Mouse (Mus musculus) gastrocnemius, postnatal 14 days (tissue): Measurements from ENCODE around the gene Brinp2. TPM values are rescaled to one million over a fixed set of nuclear protein-coding genes. Genes with fewer than 3 reads are reported as not detected.

Experiments
- DNase-seq: peaks from one replicate; pipeline ENCODE4 v3.0.0; 2021; ENCODE audit warnings: mixed read lengths
- intact Hi-C: fragments of 180-260 bp; cut with DNase I; formaldehyde crosslinking; loops from one replicate; pipeline ENCODE4 v1.15.1; 2025; ENCODE audit warnings: low total_unique reads
- long read RNA-seq, 2 experiments: library from polyadenylated mRNA; stranded (forward); transcript quantifications; one replicate each; pipeline ENCODE4 v2.0.0; 2021
- total RNA-seq, 2 experiments: library from RNA; stranded (reverse); gene quantifications; 2 replicates each; pipeline ENCODE4 v1.2.3; 2021

Brinp2 gene
- under 1 TPM; 0.16 to 0.44 TPM for total RNA-seq
- long read RNA-seq, experiment 1 = 0 reads
- long read RNA-seq, experiment 2, full-length matches to known transcripts = 1 of 2 reads
- long read RNA-seq, experiment 2, partial matches to known transcripts = 0 of 2 reads
- long read RNA-seq, experiment 2, other reads (novel, unspliced or antisense) = 1 of 2 reads

- intact Hi-C loops = no loop called here
- DNase-seq = peak; percentile 47
These were observed at the start of gene Brinp2 for GRCm38 (mm10) chr1:158356051-158356461. Gene Brinp2 (minus strand): TSS chr1:158356326.

DNA sequence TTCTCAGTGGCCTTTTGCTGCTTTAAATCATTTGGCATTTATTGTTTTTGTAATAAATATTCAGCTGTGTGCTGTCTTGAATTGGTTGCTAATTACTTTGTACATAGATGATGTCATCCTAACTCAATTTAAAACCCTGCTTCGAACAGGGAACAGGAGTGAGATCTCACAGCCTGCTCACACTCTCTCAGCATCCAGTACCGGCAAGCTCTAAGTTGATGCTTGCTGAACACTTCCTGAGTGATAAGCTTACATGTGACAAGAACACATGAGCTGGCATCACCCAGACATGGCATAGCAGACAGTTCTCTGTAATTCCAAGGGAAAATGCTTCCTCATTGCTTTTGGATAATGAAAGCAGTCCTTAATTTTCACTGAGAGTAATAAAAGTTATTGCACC, 44.8 kb upstream of the Brinp2 start:
- intact Hi-C loops = no loop called here
- no peak for DNase-seq

GRCm38 (mm10) chr1:158397058-158397457, 40.9 kb upstream of the Brinp2 start:
- no peak for DNase-seq
- intact Hi-C loops = no loop called here

- intact Hi-C loops = no loop called here
These were observed 34.6 kb upstream of the Brinp2 start for GRCm38 (mm10) chr1:158390693-158391092.

GRCm38 (mm10) chr1:158388995-158389394, 32.9 kb upstream of the Brinp2 start:
- intact Hi-C loops = no loop called here
- no peak for DNase-seq

More at GRCm38 (mm10) chr1:158390693-158391092, 34.6 kb upstream of the Brinp2 start:
- DNase-seq = no peak

DNA sequence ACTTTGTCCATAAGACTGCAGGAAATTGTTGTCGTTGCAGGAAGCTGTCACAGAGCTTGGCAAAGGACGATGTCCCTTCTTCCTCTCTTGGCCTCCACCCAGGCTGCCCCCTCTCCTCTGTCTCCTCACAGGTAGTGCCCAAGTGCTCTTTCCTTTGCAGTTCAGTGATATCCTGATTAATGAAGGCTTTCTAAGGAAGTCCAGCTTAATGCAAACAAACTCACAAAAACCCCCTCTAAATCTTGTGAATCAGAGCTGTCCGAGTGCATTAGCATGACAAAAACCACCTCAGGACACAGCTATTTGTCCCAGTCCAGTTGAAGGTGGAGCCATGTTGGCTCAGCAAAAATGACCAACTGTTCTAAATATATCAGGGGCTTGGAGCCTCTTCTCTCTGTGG, 30.7 kb upstream of the Brinp2 start:
- intact Hi-C loops = no loop called here
- DNase-seq = no peak

DNA sequence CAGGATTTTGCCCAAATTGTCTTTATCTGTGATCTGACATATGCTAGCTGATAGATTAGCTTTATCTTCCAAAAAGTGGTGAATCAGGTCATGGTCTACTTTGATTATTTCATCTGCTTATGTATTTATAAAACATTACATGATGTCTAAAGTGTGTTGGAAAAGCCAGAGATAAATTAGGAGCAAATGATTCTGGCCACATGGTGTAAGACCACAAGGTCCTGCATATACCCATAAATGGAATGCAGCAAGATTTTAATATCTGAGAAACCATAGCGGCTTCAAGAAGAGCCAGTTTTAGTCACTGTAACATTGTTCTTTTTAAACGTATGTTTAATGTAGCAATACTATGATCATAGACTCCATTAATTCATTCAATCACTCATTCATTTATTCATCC, 29.2 kb upstream of the Brinp2 start:
- intact Hi-C loops = no loop called here
- DNase-seq = no peak

GRCm38 (mm10) chr1:158383210-158383609, 27.1 kb upstream of the Brinp2 start:
- intact Hi-C loops = no loop called here
- no peak for DNase-seq

DNA sequence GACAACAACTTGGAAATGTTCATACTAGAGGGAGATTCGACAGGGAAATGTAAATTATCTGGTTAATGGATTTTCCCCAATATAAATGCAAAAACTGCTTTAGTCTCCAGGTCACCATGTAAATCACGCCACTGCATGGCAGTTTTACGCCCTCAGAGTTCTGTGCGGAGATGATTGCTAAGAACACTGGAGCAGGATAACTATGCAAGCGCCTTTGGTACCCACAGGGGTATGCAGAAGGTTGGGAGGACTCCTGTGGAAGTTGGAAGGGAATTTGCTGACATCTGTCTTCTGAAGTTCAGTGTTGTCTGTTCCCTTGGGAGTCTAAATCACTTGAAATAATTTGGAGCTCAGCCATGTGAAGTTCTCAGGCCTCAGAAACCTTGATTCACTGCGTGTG, 26.2 kb upstream of the Brinp2 start:
- DNase-seq = no peak
- intact Hi-C loops = no loop called here

DNA sequence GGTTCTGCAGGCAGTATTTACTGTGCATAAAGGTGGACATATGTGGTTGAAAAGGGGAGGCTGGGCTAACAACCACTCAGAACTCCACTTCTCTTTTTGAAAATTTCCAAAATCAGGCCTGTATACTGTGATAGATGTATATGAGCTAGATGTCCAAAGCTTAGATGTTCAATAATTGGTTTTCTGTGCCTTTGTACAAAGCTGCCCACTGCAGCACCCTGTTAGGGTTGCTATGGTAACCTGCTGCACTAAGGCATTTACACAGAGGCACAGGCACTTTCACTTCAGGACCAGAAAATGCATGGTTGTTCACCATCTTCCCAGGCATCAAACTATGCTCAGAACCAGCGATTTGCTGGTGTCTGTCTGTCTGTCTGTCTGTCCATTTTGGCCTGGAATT, 8.3 kb upstream of the Brinp2 start:
- intact Hi-C loops = no loop called here
- no peak for DNase-seq

DNA sequence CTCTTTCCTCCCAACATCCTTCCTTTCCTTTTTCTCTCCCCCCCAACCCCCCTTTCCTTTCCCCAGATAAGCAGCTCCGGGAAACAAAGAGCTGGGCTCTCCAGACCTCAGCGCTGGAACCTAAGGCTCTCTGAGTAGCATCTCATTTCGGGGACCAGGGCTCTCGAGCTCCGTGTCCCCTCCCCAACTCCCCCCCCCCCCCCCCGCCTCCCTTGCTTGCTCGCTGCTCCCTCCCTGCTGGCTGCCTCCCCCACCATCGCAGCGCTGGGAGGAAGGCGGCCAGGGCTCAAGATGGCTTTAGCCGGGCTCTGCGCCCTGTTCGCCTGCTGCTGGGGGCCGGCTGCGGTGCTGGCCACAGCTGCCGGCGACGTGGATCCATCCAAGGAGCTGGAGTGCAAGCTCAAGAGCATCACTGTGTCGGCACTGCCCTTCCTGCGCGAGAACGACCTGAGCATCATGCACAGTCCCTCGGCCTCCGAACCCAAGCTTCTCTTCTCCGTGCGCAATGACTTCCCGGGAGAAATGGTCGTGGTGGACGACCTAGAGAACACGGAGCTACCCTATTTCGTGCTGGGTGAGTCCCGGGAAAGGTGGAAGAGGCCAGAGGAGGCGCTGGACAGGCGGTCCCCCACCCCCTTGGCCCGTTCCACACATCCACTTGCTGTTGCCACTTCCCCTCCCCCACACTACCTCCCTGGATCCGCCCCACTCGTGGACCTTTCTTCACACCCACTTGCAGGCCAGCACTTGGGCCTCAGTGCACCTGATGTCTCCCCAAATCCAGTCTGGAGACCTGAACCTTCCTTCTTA, 6.4 kb upstream of the Brinp2 start:
- intact Hi-C loops = no loop called here
- DNase-seq = no peak

GRCm38 (mm10) chr1:158361964-158362291, 5.8 kb upstream of the Brinp2 start, which contains the start of gene Astn1:
Gene Astn1 (plus strand): TSS chr1:158362273.
- no peak for DNase-seq
- intact Hi-C loops = no loop called here

GRCm38 (mm10) chr1:158355177-158356050, 712 bp downstream of the Brinp2 start:
- intact Hi-C loops = no loop called here
- no peak for DNase-seq

GRCm38 (mm10) chr1:158353656-158354371, 2.3 kb downstream of the Brinp2 start:
- DNase-seq = no peak
- intact Hi-C loops = no loop called here

GRCm38 (mm10) chr1:158343243-158343714, 12.8 kb downstream of the Brinp2 start:
- intact Hi-C loops = no loop called here
- no peak for DNase-seq

GRCm38 (mm10) chr1:158328839-158329238, 27.3 kb downstream of the Brinp2 start:
- intact Hi-C loops = no loop called here
- DNase-seq = no peak

DNA sequence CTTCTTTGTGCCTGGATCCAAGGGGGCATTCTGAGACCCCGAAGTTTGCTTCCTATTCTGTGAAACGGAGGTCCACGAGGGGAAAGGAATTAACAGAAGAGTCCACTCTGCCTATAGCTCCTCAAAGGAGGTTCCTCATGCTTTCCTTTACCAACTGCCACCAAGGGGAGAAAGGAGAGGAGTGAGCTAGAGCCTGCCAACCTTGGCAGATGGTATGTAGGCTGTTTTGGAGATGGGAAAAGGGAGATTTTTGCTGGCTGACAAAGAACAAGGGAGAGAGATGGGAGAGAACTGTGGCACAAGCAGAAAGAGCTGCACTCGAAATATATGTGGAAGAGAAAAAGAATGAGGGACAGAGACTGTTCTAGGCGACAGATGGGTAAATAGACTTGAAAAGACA, 28.0 kb downstream of the Brinp2 start:
- intact Hi-C loops = no loop called here

GRCm38 (mm10) chr1:158323325-158323724, 32.8 kb downstream of the Brinp2 start:
- intact Hi-C loops = no loop called here
- DNase-seq = no peak

More for the DNA sequence above, 28.0 kb downstream of the Brinp2 start:
- DNase-seq = no peak

DNA sequence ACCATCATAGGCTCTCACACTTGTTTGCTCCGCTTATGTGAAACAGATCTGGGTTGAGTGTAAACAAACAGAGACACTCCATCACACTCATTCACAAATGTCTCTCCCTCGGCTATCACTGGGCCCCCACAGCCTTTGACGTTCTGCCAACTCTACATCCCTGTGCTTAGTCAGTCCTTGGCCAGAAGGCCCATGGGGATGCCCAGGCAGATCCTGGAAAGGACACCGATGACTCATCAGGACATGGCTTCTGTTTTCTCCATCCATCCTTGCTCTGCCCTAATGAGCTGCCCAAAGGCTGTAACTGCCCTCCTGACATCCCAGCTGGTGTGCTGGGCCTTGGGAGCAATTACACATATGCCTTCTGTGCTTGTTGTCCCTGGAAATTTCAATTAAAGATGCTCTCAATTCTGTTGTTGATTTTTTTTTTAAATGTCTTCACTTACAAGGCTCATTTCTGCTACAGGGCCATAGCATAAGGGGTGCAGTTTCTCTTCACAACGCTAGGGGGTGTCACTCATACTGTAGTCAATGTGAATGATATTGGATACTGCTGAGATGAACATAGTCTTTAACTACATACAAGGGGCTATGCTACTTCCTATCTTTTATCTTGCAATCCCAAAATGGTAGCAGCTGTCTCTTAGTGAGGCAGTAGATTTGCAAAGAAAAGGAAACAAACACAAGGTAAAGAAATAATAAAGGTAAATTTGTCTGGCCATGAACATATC, 45.5 kb downstream of the Brinp2 start:
- DNase-seq = peak; percentile 24
- intact Hi-C loops = no loop called here
